Mouse (Mus musculus): ENCODE results near the gene Znfx1.

DNA sequence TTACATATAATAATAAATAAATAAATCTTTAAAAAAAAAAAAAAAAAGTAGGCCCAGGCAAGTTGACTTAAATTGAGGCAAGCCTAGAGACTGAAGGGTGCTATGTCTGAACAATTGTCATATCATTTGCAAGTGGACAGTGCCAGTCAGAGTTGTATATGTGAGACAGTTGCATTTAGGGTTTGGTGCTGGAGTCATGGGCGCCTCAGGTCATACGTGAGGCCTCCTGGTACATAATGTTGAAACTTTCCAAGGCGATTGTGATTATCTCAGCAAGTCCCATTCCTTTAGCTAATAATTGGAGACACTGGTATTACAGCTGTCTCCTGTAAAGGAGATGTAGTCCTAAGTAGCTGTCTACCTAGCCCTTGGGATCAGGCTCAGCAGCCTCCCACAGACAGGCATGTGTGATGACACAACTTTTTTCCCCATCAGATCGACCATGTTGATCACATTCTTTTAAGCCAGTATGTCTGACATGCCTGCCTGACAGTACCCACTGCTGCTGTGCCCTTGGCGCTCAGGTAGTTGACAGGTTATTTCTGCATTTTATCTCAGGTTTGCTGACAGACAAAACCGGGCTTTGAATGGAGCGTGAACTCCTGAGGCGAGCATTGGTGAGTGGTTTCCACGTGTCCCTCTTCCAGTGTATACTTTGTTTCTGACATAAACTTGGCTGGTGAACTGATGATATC is 1.9 kb upstream of the Znfx1 start:
- TF ChIP-seq CTCF (IDR thresholded peaks at IDR 0.05; ENCODE audit: borderline replicate concordance, extremely low read depth, insufficient read depth, insufficient read length) (no peak), POLR2A (IDR thresholded peaks at IDR 0.05; ENCODE audit: borderline replicate concordance, extremely low read depth, insufficient read depth, insufficient read length, poor library complexity, severe bottlenecking) (no peak)

Measured in brain, embryonic 14.5 days (tissue).